Mouse (Mus musculus) mouse embryonic stem cell (cell line): ENCODE measurements around the gene H1foo.

Source experiments
- in situ Hi-C, 2 experiments: fragments of 300-500 bp; cut with MboI; formaldehyde crosslinking; loops; 1 replicate in 1 of 2; 3 replicates in 1 of 2; pipeline ENCODE4 v1.14.3; 2019 to 2020; ENCODE audit warnings: low sequenced_read_pairs in 2 of 2, low pct_unique_long_range_greater_than_20kb in 1 of 2, mixed read lengths in 1 of 2; ENCODE audit not compliant: unreplicated experiment in 1 of 2

Gene H1foo

DNA sequence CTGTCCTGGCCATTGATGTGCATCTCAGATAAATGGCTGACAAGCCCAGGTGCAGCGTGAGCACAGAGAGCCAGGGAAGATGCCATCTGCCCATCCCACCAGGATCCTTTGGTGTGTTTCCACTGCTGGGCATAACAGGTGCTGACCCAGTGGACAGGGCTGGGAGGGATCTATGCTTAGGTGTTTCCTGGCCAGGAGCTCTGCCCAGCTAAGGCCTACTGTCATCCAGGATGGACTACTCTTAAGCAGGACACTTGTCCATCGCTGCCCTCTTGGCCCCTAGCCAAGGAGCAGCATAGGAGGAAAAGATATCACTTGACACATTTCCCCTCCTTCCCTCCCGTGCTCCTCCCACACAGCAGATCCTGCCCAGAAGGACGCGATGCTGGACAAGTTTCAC, 28.1 kb upstream of the H1foo start:
- in situ Hi-C loops: loop anchor here in 1 of 2 experiments (25.0 kb wide), 1 partner anchor 221 kb away; no protein-coding TSS in a partner anchor

DNA sequence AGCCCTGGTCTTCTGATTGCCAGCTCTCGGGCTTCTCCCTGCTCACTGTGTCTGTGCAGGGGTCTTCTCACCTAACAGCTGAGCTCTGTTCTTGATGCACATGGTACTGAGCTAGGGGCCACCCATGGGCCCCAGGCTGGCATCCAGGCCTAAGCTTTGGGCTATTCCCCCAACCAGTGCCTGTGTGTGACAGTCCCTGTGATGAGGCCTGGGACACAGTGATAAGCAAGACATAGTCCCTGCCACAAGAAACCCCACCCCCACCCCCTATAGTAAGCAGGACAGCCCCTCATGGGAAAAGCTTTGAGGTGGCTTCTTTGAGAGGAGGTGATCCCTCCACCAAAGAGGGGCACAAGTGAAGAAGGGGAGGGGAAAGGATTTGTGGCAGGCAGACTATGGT, 26.1 kb upstream of the H1foo start:
- in situ Hi-C loops: loop anchor here in 1 of 2 experiments (25.0 kb wide), 1 partner anchor 219 kb away; no protein-coding TSS in a partner anchor

DNA sequence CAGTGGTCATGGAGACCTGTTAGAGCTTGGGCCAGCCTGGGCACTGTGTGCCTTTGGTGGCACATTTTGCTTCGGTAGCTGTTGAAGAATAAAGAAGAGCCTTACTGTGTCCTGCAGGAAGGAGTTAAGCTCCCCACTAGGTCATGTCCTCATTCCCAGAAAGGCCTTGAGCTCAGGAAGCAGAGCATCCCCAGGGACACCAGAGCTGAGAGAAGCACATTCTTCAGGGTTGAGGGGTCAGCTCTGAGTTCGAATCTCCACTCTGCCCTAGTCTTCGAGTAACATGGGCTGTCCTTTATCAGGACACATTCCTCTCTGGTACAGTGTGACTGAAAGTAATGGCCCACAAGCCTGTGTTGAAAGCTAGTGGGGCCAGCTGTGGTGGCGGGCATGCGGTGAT, 24.9 kb upstream of the H1foo start:
- in situ Hi-C loops: loop anchor here in 1 of 2 experiments (25.0 kb wide), 1 partner anchor 217 kb away; no protein-coding TSS in a partner anchor

DNA sequence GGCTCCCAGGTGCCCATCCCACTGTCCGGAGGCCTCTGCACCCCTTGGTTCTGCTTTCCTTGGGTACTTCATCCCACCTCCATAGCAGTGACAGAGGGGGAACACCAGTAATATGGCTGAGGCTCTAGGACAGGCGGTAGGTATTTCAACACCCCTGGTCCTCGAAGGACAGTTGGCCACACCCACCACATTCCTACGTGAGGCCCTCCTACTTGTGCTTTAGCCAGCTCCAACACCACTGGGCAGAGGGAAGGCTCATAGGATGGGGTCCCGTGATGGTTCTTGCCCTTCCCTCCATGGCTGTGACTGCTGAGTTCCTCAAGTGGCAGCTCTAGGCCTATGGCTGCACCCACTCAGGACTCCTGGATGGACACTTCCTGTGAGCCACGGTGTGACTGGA, 19.9 kb upstream of the H1foo start:
- in situ Hi-C loops: loop anchor here in 1 of 2 experiments (25.0 kb wide), 1 partner anchor 212 kb away; no protein-coding TSS in a partner anchor

DNA sequence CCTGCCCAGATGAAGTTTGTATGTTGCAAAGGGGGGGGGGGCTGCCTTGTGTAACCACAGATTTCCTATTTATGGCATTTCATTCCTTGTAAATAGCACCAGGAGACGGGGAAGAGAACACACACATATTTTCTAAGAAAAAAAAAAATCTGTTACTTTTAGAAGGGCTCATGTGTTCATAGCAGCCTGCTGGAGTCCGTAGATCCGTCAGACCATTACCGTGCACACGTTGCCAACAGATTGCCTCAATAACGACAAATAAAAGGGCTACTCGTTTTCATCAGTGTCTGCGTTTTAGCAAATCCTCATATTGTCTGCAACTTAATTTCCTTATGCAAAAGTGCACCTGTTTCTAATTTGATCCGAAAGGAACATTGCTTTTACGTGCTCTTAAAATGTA, 18.3 kb upstream of the H1foo start:
- in situ Hi-C loops: no loop called here

DNA sequence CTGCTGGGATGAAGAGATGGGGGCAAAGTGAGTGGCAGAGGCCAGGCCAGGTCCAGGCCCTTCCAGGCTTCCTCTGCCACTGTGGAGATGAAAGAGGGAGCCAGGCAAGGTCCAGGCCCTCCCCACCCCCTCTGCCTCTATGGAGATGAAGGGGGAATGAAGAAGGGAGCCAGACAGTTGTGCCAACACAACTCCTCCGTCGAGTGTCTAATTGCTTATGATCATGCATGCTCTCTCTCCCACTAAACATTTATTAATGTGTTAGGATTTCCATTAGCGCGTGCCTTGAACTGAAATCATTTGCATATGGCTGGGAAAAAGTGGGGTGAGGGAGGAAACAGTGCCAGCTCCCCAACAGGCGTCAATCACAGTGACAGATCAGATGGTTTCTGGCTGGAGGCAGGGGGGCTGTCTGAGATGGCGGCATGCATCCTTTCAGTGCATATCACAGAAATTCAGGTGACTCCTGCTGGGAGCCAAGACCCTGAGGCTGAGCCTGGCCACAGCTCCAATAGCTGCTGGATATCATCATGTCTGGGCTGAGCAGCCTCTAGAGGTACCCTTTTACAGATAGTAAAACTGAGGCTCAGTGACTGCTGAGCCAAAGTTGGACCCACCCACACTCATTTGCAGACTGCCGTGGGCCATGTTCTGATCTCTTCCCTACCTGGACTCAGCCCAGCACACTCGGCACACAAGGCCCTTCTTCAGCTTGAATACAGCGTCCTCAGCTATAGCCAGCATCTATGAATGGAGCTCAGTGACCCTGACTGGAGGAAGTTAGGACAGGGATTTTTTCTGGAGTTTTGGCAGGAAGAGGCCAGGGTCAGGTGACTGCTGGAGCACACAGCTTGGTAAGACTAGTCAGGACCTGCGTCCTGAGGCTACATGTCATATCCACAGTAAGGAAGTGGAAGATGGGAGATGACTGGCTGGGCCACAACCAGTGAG, 17.2 kb upstream of the H1foo start:
- in situ Hi-C loops: no loop called here

DNA sequence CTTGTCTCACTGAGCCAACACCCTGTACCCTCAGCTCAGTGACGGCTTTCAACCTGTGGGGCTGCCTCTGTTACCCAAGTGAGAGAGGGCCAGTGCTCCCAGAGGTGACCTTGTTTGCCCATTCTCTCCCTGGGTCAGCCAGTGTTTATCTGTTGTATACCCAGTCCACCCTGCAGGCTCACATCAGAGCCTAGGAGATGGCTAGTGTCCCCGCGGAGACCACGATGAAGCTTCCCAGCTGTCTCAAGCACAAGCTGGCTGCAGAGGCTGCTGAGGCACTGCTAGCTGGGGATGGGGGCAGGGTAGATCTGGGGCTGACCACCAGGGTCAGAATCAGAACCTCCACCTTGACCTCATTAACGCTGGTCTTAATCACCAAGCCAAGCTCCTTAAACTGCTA, 14.7 kb upstream of the H1foo start:
- in situ Hi-C loops: no loop called here

DNA sequence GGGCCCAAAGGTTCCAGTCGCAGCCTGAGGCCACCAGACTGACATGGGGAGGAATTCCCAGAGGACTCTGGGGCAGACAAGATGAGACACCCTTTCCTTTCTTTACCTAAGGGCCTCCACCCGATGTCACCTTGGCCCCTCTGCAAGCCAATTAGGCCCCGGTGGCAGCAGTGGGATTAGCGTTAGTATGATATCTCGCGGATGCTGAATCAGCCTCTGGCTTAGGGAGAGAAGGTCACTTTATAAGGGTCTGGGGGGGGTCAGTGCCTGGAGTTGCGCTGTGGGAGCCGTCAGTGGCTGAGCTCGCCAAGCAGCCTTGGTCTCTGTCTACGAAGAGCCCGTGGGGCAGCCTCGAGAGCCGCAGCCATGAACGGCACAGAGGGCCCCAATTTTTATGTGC, 13.1 kb upstream of the H1foo start, which contains the start of gene Rho:
Gene Rho, plus strand, starts transcription at position 110 of the 400 bp plus-strand sequence.
- in situ Hi-C loops: no loop called here

DNA sequence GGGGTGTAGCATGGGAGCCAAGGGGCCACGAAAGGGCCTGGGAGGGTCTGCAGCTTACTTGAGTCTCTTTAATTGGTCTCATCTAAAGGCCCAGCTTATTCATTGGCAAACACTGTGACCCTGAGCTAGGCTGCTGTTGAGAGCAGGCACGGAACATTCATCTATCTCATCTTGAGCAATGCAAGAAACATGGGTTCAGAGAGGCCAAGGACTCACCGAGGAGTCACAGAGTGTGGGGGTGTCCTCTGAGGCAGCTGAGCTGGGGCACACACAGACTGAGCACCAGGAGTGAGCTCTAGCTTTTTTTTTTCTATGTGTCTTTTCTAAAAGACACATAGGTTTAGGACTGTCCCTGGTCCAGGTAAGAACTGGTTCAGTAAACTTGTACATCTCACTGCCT, 12.3 kb upstream of the H1foo start:
- in situ Hi-C loops: no loop called here

DNA sequence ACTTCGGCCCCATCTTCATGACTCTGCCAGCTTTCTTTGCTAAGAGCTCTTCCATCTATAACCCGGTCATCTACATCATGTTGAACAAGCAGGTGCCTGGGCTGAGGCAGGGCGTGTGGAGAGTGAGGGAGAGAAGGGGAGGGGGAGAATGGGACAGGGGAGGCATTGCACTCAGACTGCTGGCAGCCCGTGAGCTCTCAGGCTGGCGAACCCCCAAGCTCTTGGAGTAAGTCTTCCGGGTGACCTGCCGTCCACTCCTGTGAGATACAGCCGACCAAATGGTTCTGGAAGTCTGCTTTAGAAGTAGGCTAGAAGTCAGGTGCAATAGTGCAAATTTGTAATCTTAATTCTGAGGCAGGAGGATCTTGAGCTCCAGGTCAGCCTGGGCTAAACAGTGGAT, 9.2 kb upstream of the H1foo start:
- in situ Hi-C loops: no loop called here

DNA sequence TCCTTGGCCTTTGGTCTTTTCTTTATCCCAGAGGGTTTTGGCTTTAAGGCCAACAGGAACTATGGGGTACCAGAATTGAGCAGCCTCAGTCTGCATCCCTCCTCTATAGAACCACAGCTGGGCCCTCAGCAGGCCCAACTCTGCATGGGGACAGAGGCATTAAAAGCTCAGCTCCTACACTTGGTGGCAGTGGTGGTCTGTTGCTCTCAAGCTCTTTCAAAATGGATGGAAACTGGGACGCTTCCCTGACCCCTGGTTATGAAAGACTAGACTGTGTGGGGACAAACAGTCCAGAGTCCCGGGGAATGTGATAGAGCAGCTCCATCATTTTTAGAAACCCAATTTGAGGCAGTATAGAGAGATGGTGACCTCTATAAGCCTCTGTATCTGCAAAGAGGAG, 6.7 kb upstream of the H1foo start:
- in situ Hi-C loops: no loop called here

DNA sequence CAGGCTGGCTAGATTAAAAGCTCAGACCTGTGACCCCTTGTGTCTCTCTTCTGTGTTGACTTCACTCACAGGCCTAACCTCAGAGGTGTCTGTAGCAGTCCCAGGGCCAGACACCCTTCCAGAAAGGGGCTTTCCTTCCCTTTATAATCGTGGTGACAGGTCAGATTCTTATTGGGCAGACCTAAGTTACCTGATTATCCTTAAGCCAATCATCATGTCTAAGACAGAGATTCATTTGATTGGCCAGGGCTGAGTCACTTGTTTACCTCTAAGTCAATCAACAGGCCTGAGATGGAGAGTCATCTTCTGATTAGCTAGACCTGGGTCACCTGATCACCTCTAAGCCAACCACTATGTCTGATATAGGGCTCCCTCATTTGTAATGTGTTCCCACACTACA, 5.9 kb upstream of the H1foo start:
- in situ Hi-C loops: no loop called here

DNA sequence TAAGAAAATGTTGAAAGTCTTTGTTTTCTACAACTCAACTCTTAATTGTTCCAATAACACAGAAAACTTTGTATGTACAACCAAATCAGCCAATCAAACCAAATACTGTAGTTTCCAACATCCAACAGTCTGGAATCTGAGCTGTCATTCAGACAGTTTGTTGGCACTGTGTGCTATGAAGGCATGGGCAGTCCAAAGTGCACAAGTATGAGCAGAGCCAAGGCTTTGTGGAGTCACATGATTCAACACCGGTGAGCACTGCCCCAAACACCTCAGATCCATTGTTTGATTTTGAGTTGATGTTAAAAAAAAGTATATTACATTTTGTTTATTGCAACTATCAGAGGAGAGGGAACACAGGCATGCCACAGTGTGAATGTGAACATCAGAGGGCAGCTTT, 4.1 kb upstream of the H1foo start:
- in situ Hi-C loops: no loop called here

DNA sequence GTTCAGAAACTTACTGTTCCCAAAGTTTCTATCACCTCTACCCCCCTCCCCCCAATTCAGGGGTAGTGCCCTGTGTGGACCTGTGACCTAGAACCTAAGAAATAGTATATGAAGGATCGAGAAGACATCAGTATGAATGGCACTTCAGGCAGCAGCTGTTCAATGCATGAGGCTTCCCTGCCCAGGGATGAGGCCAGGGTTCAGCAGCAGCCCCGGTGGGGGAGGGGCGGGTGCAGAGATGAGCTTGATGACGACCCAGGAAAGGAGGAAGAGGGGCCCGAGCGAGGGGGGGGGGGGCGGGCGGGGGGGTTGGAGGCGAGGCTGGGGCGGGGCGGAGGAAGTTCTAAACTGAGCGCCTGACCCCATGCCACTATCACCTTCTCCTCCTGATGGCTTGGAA, 3.6 kb upstream of the H1foo start:
- in situ Hi-C loops: no loop called here

DNA sequence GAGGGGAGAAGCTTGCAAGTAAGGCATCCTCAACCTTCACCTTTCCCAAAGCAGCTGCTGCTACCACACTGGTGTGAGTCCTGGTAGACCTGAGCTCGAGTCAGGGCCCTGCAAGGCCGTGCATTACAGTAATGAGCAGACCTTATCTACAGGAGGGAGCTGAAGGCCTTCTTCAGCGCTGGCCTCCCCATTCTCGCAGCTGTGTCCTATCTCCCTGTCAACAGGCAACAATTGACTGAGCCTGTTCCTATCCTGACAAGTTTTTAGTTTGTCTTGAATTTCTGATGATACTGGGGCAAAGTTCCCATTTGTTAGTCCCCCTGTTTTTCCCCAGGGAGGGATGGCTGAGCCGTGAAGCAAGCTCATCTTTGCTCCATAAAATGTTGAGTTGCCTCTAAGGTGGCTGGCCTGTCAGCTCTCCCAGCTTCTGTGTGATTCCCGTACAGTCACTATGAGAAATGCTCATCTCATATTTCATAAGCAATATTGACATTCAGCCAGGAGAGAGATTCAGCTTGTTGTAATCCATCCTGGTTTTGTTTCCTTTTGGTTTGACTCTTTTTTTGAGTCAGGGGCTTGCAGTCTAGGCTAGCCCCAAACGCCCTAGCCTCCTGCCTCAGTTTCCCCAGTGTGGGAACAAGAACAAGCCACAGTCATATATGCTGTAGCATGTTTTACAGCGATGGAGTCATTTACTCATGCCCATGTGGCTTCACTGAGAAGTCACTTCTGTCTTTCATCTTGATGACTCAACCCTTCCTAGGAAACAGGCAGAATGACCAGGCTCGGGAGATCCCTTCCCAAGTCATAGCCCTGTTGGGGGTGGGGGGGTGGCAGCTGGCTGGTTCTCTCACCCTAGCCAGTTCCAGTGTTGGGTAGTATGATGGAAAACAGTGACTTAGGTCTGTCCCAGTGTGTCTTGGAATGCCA, 975 bp upstream of the H1foo start:
- in situ Hi-C loops: no loop called here

DNA sequence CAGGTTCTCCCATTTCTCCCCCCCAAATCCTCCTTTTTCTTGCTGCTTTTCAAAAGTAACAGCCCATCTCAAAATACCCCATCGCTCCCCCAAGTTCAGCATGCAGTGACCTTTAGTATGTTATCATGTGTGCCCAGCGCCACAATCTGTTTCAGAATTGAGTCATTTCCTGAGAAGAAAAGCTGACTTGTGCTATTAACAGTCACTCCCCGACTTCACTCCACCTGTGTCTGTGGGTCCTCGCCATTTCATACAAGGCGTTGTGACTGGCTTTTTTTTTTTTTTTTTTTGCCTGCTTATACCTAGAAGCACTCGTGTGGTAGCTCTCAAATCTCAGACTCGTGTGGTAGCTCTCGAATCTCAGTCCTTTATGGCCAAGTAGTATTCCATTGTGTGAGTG, 895 bp downstream of the H1foo start:
- in situ Hi-C loops: no loop called here

DNA sequence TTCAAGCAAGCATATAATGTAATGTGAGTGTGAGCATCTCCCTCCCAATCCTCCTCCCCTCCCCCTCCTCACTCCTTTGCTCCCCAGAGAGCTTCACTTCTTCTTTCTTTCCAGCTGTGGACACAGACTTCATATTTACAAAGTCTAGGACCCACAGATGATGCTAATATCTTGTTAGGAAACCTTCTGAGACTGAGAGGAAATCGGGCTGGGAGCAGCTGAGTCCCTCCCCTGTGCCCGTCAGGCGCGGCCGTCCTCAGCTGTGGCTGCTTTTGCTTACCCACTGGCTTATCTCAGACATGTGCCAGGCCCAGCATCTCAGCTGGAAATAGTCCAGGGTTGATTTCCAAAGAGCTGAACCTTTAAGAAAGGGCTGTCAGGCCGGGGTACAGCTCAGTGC, 1.7 kb downstream of the H1foo start:
- in situ Hi-C loops: no loop called here

DNA sequence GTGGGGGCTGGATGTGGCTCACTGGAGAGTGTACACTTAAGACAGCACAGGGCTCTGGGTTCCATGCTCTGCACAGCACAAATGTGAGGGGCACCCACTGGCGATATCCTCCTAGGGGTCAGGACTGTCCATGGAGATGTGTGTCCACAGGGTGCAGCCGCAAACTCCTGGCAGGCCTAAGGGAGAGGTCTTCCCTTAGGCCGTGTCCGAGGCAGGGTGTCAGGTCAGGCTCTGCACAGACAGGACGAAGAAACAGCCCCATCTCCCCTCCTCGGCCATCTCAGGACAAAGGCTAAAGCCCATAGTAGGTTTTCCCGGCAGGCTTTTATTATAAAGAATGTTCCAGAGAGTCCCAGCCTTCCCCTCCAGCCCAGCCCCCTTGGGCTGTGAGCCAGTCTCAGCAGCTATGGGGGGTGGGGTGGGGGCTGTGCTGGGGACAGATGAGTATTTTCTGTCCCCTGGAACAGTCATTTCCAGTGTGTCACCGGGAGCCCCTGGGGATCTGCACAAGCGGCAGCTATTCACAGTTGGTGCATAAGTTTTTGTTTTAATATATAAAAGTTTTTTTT, 9.9 kb downstream of the H1foo start:
- in situ Hi-C loops: no loop called here

DNA sequence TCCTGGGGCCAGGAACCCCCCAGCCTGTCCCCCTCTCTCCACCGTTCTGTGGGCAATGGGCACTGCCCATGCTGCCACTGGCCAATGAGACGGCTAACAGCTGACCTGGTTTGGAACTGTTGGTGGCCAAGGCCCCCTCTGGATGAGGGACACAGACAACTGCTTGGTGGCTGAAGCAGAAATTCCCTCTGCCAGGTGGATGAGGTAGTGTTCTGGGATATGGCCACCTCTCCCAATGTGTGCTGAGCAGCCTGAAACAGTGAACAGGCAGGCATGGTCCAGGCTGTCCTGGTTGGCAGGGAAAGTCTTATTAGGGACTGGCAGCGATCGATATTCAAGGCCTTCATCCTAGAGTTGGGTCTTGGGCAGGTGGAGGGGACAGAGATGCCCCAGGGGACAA, 10.4 kb downstream of the H1foo start:
- in situ Hi-C loops: no loop called here
